Mouse (Mus musculus) midbrain, embryonic 12.5 days (tissue): ENCODE measurements at regions not wholly inside any gene's neighbourhood (a gene's known extent, or its start where the extent isn't known, plus 50 kb on each side); places are given as distances from the start of the nearest gene placed in this dataset.
A peak's percentile ranks its signal among the peaks of the same experiment; 100 is the strongest.
"Not testable (repeated sequence)": the region's sequence is repeated elsewhere in the genome, so short reads cannot be mapped to it uniquely, and the experiment has no call there.

Source experiments
- ATAC-seq: fragments of 200-750 bp; cut with Nextera tagmentation; 2 replicates; pipeline ENCODE4 v1.8.0; 2017; ENCODE audit warnings: low read depth, moderate TSS enrichment, moderate library complexity; ENCODE audit not compliant: low FRiP score
- H3K27ac ChIP-seq: fragments of 300-500 bp; sonication (generic); replicated peaks from 2 replicates; pipeline ENCODE4 v1.5.1; 2016; ENCODE audit warnings: mild to moderate bottlenecking
- H3K27me3 ChIP-seq: fragments of 300-500 bp; sonication (generic); 2 replicates; pipeline ENCODE4 v1.6.1; 2016; ENCODE audit warnings: mild to moderate bottlenecking
- H3K36me3 ChIP-seq: fragments of 300-500 bp; sonication (generic); 2 replicates; pipeline ENCODE4 v1.6.1; 2016
- H3K4me1 ChIP-seq: fragments of 300-500 bp; sonication (generic); 2 replicates; pipeline ENCODE4 v1.6.1; 2016
- H3K4me2 ChIP-seq: fragments of 300-500 bp; sonication (generic); replicated peaks from 2 replicates; pipeline ENCODE4 v1.6.1; 2016; ENCODE audit warnings: mild to moderate bottlenecking, moderate library complexity
- H3K4me3 ChIP-seq: fragments of 300-500 bp; sonication (generic); 2 replicates; pipeline ENCODE4 v1.5.1; 2016; ENCODE audit warnings: mild to moderate bottlenecking
- H3K9ac ChIP-seq: fragments of 300-500 bp; sonication (generic); replicated peaks from 2 replicates; pipeline ENCODE4 v1.6.1; 2016; ENCODE audit warnings: mild to moderate bottlenecking, moderate library complexity
- H3K9me3 ChIP-seq: fragments of 300-500 bp; sonication (generic); 2 replicates; pipeline ENCODE4 v1.6.1; 2016; ENCODE audit warnings: mild to moderate bottlenecking
- WGBS: fragments of 180-500 bp; shearing (Covaris S2); methylation state at CpG from one replicate; pipeline ENCODE4 v1.1.7; 2016; 5-methylcytosine and 5-hydroxymethylcytosine counted together

DNA sequence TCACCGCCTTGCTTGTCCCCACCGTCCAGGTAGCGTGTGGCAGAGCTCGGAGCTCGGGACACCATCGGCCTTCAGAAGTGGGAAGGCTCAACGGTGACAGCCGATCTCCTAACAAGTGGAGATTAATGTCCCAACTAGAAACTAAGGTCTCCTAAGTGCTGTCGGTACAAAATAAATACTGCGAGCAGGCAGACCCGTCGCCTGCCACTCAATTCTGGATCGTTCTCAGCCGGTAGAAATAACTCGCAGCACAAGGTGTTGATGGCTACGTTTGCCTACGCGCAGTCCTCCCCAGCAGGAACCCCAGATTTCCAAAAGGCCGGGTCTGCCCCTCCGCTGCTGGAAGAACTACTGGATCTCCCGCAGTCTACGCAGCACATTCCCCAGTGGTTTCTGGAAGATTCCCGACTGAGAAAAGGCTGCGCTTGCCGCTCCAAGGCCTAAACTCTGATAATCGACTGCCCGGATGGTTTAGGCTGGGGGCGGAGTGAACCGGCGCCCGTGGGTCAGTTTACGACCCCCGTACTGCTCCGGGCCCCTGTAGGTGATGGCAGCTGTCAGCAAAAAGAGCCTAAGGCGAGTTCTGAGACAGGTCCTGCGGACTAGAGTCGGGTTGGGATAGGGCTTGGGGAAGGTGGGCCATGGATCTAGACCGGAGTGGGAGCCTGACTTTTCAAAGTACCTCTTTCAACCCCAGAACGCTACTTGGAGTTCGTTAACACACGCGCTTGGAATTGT, 85.7 kb downstream of the Nr2f2 start:
- no peak overlapping the region for H3K27ac ChIP-seq
- H3K27me3 ChIP-seq = peaks cover 89% of the 10 kb centered on the region
- peak overlapping the region; percentile 28 for H3K4me3 ChIP-seq
- no peaks in the 10 kb centered on the region for H3K9me3 ChIP-seq
- no peak overlapping the region; the same call in 1 of the 2 replicates for H3K9ac ChIP-seq
- 2% methylated on average over 42 of the region's 42 CpGs for WGBS
- peak overlapping the region; percentile 42 for H3K4me2 ChIP-seq
- peak; percentile 54; the same call in 1 of the 2 replicates for ATAC-seq
- H3K4me1 ChIP-seq = peaks cover 18% of the 10 kb centered on the region
- no peaks in the 10 kb centered on the region for H3K36me3 ChIP-seq

GRCm38 (mm10) chr7:70279927-70280642, 86.5 kb downstream of the Nr2f2 start:
- Histone ChIP-seq H3K4me3 (peak overlapping the region; percentile 28), H3K36me3 (no peaks in the 10 kb centered on the region), H3K9ac (no peak overlapping the region), H3K4me1 (peaks cover 18% of the 10 kb centered on the region), H3K27ac (no peak overlapping the region), H3K4me2 (peak overlapping the region; percentile 42), H3K9me3 (no peaks in the 10 kb centered on the region), H3K27me3 (peaks cover 83% of the 10 kb centered on the region)
- WGBS = 2% methylated on average over 31 of the region's 31 CpGs
- ATAC-seq = no peak

DNA sequence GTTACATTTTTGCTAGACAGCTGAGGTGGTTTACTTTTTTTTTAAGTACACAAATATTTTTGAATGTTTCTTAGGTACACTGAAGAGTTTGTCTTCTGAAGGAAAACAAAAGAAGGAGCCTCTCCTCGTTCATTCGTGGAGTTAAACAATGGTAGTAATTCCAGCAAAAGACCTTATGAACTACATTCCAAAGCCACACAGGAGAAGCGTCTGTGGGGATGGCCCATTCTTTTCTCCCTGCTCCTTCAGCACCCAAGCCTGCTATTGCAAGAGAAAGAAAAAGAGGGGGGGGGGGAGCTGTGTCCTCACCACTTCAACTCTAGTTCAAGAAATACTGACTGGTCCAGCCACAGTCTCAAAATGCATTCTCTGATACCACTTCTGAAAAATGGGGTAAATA, 87.4 kb downstream of the Nr2f2 start:
- Histone ChIP-seq H3K27me3 (peaks cover 75% of the 10 kb centered on the region), H3K4me2 (no peak overlapping the region), H3K9ac (no peak overlapping the region), H3K9me3 (no peaks in the 10 kb centered on the region), H3K4me1 (peaks cover 18% of the 10 kb centered on the region), H3K27ac (no peak overlapping the region), H3K4me3 (no peak overlapping the region), H3K36me3 (no peaks in the 10 kb centered on the region)
- ATAC-seq = no peak
- 0% methylated on average over 3 of the region's 3 CpGs for WGBS

- Histone ChIP-seq H3K9me3 (no peaks in the 10 kb centered on the region), H3K36me3 (no peaks in the 10 kb centered on the region), H3K27ac (no peak overlapping the region), H3K9ac (no peak overlapping the region), H3K4me3 (no peak overlapping the region), H3K4me1 (peaks cover 10% of the 10 kb centered on the region), H3K27me3 (peaks cover 45% of the 10 kb centered on the region), H3K4me2 (no peak overlapping the region)
- WGBS = 85% methylated on average over 2 of the region's 2 CpGs
- ATAC-seq = no peak
These were observed 90.5 kb downstream of the Nr2f2 start for GRCm38 (mm10) chr7:70276078-70276477.

GRCm38 (mm10) chr7:70274312-70274711, 92.2 kb downstream of the Nr2f2 start:
- H3K9ac ChIP-seq = no peak overlapping the region
- WGBS = 66% methylated on average over 2 of the region's 2 CpGs
- ATAC-seq = no peak
- no peaks in the 10 kb centered on the region for H3K4me1 ChIP-seq
- H3K4me2 ChIP-seq = no peak overlapping the region
- no peaks in the 10 kb centered on the region for H3K36me3 ChIP-seq
- H3K4me3 ChIP-seq = no peak overlapping the region
- no peak overlapping the region for H3K27ac ChIP-seq
- no peaks in the 10 kb centered on the region for H3K9me3 ChIP-seq
- peaks cover 29% of the 10 kb centered on the region for H3K27me3 ChIP-seq

GRCm38 (mm10) chr7:70267075-70267474, 99.5 kb downstream of the Nr2f2 start:
- H3K4me2 ChIP-seq = no peak overlapping the region
- no peaks in the 10 kb centered on the region for H3K36me3 ChIP-seq
- no peak for ATAC-seq
- no peaks in the 10 kb centered on the region for H3K27me3 ChIP-seq
- H3K27ac ChIP-seq = no peak overlapping the region
- H3K4me1 ChIP-seq = no peaks in the 10 kb centered on the region
- WGBS = 54% methylated on average over 4 of the region's 4 CpGs
- H3K9ac ChIP-seq = no peak overlapping the region
- H3K4me3 ChIP-seq = no peak overlapping the region
- no peaks in the 10 kb centered on the region for H3K9me3 ChIP-seq

GRCm38 (mm10) chr7:70256806-70257205, 109.7 kb downstream of the Nr2f2 start:
- H3K4me3 ChIP-seq = no peak overlapping the region
- 94% methylated on average over 4 of the region's 4 CpGs for WGBS
- no peak for ATAC-seq

DNA sequence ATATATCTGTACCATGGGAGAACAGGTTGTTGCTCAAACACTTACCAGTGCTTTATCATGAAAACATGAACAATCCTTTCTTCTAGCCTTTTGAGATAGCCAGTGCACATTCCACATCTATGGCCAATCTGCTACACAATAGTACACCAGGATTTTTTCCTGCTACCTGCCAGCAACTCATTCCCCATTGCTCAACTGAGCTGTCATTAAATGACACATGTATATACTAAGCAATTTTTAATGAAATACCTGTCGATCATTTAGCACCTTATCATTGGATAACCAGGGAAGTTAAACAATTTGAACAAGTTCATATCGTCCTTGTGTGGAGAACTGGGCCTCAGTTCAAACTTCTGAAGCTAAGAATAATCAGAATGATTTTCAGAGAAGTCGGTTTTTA, 111.5 kb downstream of the Nr2f2 start:
- no peaks in the 10 kb centered on the region for H3K27me3 ChIP-seq
- no peak overlapping the region for H3K9ac ChIP-seq
- ATAC-seq = no peak
- no peaks in the 10 kb centered on the region for H3K9me3 ChIP-seq
- no peak overlapping the region for H3K4me3 ChIP-seq
- H3K4me2 ChIP-seq = no peak overlapping the region
- no peaks in the 10 kb centered on the region for H3K4me1 ChIP-seq
- 84% methylated on average over 3 of the region's 3 CpGs for WGBS
- H3K27ac ChIP-seq = no peak overlapping the region
- no peaks in the 10 kb centered on the region for H3K36me3 ChIP-seq

More at GRCm38 (mm10) chr7:70256806-70257205, 109.7 kb downstream of the Nr2f2 start:
- no peaks in the 10 kb centered on the region for H3K4me1 ChIP-seq
- H3K9ac ChIP-seq = no peak overlapping the region
- H3K4me2 ChIP-seq = no peak overlapping the region
- H3K36me3 ChIP-seq = no peaks in the 10 kb centered on the region
- no peaks in the 10 kb centered on the region for H3K9me3 ChIP-seq
- H3K27ac ChIP-seq = no peak overlapping the region
- H3K27me3 ChIP-seq = no peaks in the 10 kb centered on the region

DNA sequence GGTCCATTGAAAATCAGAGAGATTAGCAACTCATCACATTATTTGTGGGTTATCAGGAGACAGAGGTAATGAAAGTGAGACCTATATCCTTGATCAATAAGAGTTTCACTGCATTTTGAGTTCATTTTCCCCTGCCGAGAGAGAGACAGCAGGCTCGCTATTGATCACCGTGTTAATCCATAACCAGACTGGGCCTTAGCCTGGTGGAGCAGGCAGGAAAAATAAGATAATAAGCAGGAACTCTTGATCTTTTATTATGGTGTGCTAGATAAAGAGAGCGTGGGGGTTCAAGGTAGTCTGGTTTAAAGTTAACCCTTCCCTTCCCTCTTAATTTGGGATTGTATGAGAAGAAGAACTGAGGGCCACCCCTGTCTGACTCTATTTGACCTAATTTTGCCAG, 113.3 kb downstream of the Nr2f2 start:
- Histone ChIP-seq H3K4me3 (no peak overlapping the region), H3K4me1 (no peaks in the 10 kb centered on the region), H3K9ac (no peak overlapping the region), H3K4me2 (no peak overlapping the region), H3K9me3 (no peaks in the 10 kb centered on the region), H3K27ac (no peak overlapping the region), H3K27me3 (no peaks in the 10 kb centered on the region), H3K36me3 (no peaks in the 10 kb centered on the region)
- ATAC-seq = no peak
- WGBS = 75% methylated on average over 4 of the region's 4 CpGs

- not testable (repeated sequence) for H3K4me3 ChIP-seq, H3K4me2 ChIP-seq, ATAC-seq, H3K27ac ChIP-seq, H3K9me3 ChIP-seq, H3K36me3 ChIP-seq, H3K27me3 ChIP-seq, H3K4me1 ChIP-seq, H3K9ac ChIP-seq
- WGBS = 91% methylated on average over 9 of the region's 9 CpGs
These were observed 127.5 kb downstream of the Nr2f2 start for GRCm38 (mm10) chr7:70239059-70239458.

GRCm38 (mm10) chr7:70219310-70219709, 147.2 kb downstream of the Nr2f2 start:
- Histone ChIP-seq H3K27ac (no peak overlapping the region), H3K27me3 (no peaks in the 10 kb centered on the region), H3K4me3 (no peak overlapping the region), H3K4me1 (no peaks in the 10 kb centered on the region), H3K36me3 (no peaks in the 10 kb centered on the region), H3K9me3 (no peaks in the 10 kb centered on the region), H3K4me2 (no peak overlapping the region), H3K9ac (no peak overlapping the region)
- no peak for ATAC-seq
- 97% methylated on average over 6 of the region's 6 CpGs for WGBS

DNA sequence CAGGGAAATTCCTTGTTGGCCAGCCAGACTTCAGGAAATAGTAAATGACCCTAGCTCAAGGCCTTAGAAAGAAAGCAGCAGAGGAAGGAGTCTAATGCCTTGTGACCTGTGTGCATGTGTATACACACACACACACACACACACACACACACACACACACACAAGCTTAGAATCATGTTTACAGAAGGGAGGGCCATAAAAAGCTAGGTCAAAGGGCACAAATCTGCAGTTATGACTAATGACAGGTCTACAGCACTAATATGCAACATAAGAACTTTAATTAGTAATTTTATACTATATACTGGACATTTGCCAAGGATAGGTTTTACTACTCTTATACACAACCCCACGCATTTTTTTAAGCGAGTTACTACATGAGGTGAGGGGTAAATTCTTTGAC, 149.4 kb downstream of the Nr2f2 start:
- 95% methylated on average over 2 of the region's 2 CpGs for WGBS

More for the DNA sequence above, 149.4 kb downstream of the Nr2f2 start:
- H3K4me3 ChIP-seq = no peak overlapping the region
- no peaks in the 10 kb centered on the region for H3K9me3 ChIP-seq
- H3K27me3 ChIP-seq = no peaks in the 10 kb centered on the region
- no peak overlapping the region for H3K9ac ChIP-seq
- H3K4me1 ChIP-seq = no peaks in the 10 kb centered on the region
- no peak overlapping the region for H3K27ac ChIP-seq
- no peak overlapping the region for H3K4me2 ChIP-seq
- H3K36me3 ChIP-seq = no peaks in the 10 kb centered on the region
- ATAC-seq = no peak
